In the genomic region with DNA sequence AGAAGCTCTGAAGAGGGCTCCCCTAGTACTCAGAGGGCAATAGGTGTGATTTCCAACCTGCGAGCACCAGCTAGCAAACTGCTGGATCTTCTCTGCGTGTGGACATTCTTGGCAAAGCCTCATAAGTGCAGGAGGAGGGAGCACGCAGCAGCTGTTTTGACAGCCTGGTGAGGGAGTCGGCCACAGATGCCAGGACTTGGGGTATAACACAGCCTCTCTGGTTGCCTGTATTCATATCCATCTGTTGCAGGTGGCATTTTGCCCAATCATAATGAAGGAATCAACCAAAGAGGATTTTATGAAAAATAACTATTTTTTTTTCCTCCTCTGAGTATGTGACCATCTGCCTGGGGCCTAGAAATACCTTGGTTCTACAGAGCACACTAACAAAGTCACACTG, we compare ENCODE assay signal across 8 mouse cellular contexts.
DNase-seq lines count a peak whose midpoint lies in the region.
"Had no signal": no experiment of that assay in that cellular context is flagged by ENCODE, and none has a peak within 500 bp of the region (broad histone marks: within the 10 kb centered on the region; RNA-seq: fewer than 3 reads in every experiment).

No protein-coding gene starts in this region.

- intact Hi-C loops in left cerebral cortex, postnatal 10 days (cut with DNase I), result no loop called here

- peak; percentile 90 for DNase-seq in brain, adult 2 months (ENCODE audit: low read depth, low spot score)
- DNase-seq in brain, embryonic 18.5 days (ENCODE audit: low read depth, low spot score), result peak; percentile 74
- peak; percentile 21 to 31 for DNase-seq in frontal cortex, postnatal 25 days (ENCODE audit: low spot score in 2 of 2)
- DNase-seq in left cerebral cortex, postnatal 10 days (ENCODE audit: extremely low spot score in 1 of 2, low spot score in 2 of 2), result peak; percentile 46 to 84
- DNase-seq in lung, postnatal 4 days, result no peak
- no peak for DNase-seq in thymus, adult 18-20 months
- no peak for DNase-seq in spleen, postnatal 4 days (ENCODE audit: low spot score in 2 of 2)
- DNase-seq: kidney, adult 11 months had no signal

Comparison
In these comparisons a context has a peak if more than half of its experiments do, and no peak if none do; other contexts are left out.
1. DNase-seq: peak in brain, adult 2 months (single experiment), brain, embryonic 18.5 days (single experiment), frontal cortex, postnatal 25 days (2 of 2) and left cerebral cortex, postnatal 10 days (2 of 2); none in lung, postnatal 4 days (0 of 2), thymus, adult 18-20 months (0 of 2) and spleen, postnatal 4 days (0 of 2).